In genomic region chr5:33998505-33998877, GRCm38 (mm10) we compare ENCODE assay signal across 17 mouse cellular contexts. TPM values are rescaled to one million over a fixed set of nuclear protein-coding genes. Genes with fewer than 3 reads are reported as not detected.
DNase-seq lines count a peak whose midpoint lies in the region; ATAC-seq and TF ChIP-seq lines count a peak whose summit lies in the region.
"Had no signal": no experiment of that assay in that cellular context is flagged by ENCODE, and none has a peak within 500 bp of the region (broad histone marks: within the 10 kb centered on the region; RNA-seq: fewer than 3 reads in every experiment).

No protein-coding gene starts in this region.

- H3K9me3 ChIP-seq in hindbrain, embryonic 10.5 days: no peaks in the 10 kb centered on the region
- H3K9me3 ChIP-seq in midbrain, embryonic 12.5 days: no peaks in the 10 kb centered on the region
- H3K9me3 ChIP-seq: heart, embryonic 10.5 days; limb, embryonic 15.5 days had no signal

- H3K4me2 ChIP-seq in midbrain, embryonic 12.5 days (replicated peaks): peak overlapping the region; percentile 88

- peak overlapping the region; percentile 73 for H3K4me3 ChIP-seq in layer of hippocampus, adult 2 months
- H3K4me3 ChIP-seq in hindbrain, embryonic 10.5 days: peak overlapping the region; percentile 80; the same call in 1 of the 2 replicates
- peak overlapping the region; percentile 73 for H3K4me3 ChIP-seq in midbrain, embryonic 12.5 days
- H3K4me3 ChIP-seq: gastrocnemius, adult 2 months had no signal

- H3K36me3 ChIP-seq in hindbrain, embryonic 10.5 days: peaks cover 36% of the 10 kb centered on the region
- peaks cover 17% of the 10 kb centered on the region for H3K36me3 ChIP-seq in midbrain, embryonic 12.5 days
- H3K36me3 ChIP-seq: G1E; heart, embryonic 10.5 days; limb, embryonic 15.5 days had no signal

- no peak for ATAC-seq in midbrain, embryonic 12.5 days (ENCODE audit: low FRiP score, low read depth)

- H3K27me3 ChIP-seq in hindbrain, embryonic 10.5 days (ENCODE audit: insufficient read depth, poor library complexity, severe bottlenecking): peaks cover 58% of the 10 kb centered on the region
- H3K27me3 ChIP-seq in midbrain, embryonic 12.5 days: peaks cover 30% of the 10 kb centered on the region

- 0 out of 2 replicates have a peak overlapping the region, but pooled peaks have one; percentile 84 for H3K9ac ChIP-seq in midbrain, embryonic 12.5 days (replicated peaks)
- H3K9ac ChIP-seq: limb, embryonic 15.5 days had no signal

- DNase-seq in layer of hippocampus, adult 2 months (ENCODE audit: low spot score in 2 of 2): no peak
- no peak for DNase-seq in layer of hippocampus, adult 11-12 months (ENCODE audit: low spot score)
- DNase-seq in hindbrain, embryonic 10.5 days (ENCODE audit: low spot score): peak; percentile 2
- no peak for DNase-seq in urinary bladder, postnatal 14 days (ENCODE audit: low spot score)
- no peak for DNase-seq in embryo, embryonic 11 days
- no peak for DNase-seq in adrenal gland, adult (ENCODE audit: inconsistent age in 2 of 2, low spot score in 1 of 2)
- DNase-seq: gastrocnemius, adult 2 months; kidney, adult 8-10 months; lung, adult 18-20 months; spleen, adult 18-20 months; thymus, postnatal 25 days had no signal

- 88% methylated on average over 3 of the region's 3 CpGs for WGBS in hindbrain, embryonic 10.5 days
- 96% methylated on average over 3 of the region's 3 CpGs for WGBS in midbrain, embryonic 12.5 days

- H3K4me1 ChIP-seq in hindbrain, embryonic 10.5 days (replicated peaks): peaks cover 48% of the 10 kb centered on the region
- peaks cover 37% of the 10 kb centered on the region for H3K4me1 ChIP-seq in midbrain, embryonic 12.5 days

- no peak overlapping the region for H3K27ac ChIP-seq in layer of hippocampus, adult 2 months
- H3K27ac ChIP-seq in hindbrain, embryonic 10.5 days: no peak overlapping the region
- no peak overlapping the region for H3K27ac ChIP-seq in midbrain, embryonic 12.5 days (replicated peaks)
- H3K27ac ChIP-seq: gastrocnemius, adult 2 months; heart, embryonic 10.5 days; limb, embryonic 15.5 days had no signal

- TF ChIP-seq CTCF in layer of hippocampus, adult 2 months (conservative IDR thresholded peaks at IDR 0.05): no peak

RNA-seq across cellular contexts. Expression of gene Nat8l, which starts 2.7 kb away (rescaled TPM):
- total RNA-seq in layer of hippocampus, adult 2 months (2021): 100 to 1,000 TPM; 139 to 141 TPM
- 1.6 and 1.7 TPM in 2 replicates for polyA plus RNA-seq in hindbrain, embryonic 10.5 days (2016; fragmentation: Nextera tagmentation; extraction: Ambion mirVana)
- polyA plus RNA-seq in midbrain, embryonic 12.5 days (2016; fragmentation: Nextera tagmentation; extraction: Ambion mirVana): 2.7 and 3.0 TPM in 2 replicates
- total RNA-seq: G1E had no signal
- polyA plus RNA-seq: C2C12, G1E had no signal

RNA-seq across cellular contexts. Expression of gene Gm1673, which starts 15.3 kb away (rescaled TPM):
- 10 to 100 TPM; 57.5 to 58.0 TPM for total RNA-seq in layer of hippocampus, adult 2 months (2021)
- 258 and 370 TPM in 2 replicates for polyA plus RNA-seq in hindbrain, embryonic 10.5 days (2016; fragmentation: Nextera tagmentation; extraction: Ambion mirVana)
- 396 and 400 TPM in 2 replicates for polyA plus RNA-seq in midbrain, embryonic 12.5 days (2016; fragmentation: Nextera tagmentation; extraction: Ambion mirVana)
- total RNA-seq: G1E; gastrocnemius, adult 2 months; hematopoietic stem cell, adult 5-6 weeks had no signal
- polyA plus RNA-seq: G1E had no signal
